Comparison of ENCODE assay signal across 8 mouse cellular contexts in the genomic region with DNA sequence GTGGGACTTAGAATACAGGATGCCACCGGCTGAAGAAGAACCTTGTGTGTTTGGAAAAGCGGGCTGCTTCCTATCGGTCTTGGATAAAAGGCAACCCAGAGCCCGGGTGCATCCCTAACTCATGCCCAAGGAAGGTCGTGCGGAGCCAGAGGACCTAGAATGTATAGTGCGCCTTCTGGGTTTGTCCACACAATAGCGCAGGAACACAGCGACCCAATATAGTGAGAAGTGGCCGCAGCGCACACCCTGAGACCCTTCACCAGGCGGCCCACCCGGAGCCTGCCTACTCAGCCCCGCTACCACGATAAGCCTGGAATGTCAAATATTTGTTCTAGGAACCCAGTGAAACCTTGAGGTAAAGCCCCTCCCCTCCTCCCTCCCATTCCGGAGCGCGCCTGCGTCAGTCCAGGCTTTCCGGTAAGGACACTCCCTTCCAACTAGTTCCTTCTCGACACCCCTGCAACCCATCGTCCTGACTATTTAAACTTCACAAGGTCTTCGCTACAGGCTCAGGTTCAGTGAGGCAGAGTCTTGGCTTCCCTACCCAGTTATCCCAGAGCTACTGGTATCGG. TPM values are rescaled to one million over a fixed set of nuclear protein-coding genes. Genes with fewer than 3 reads are reported as not detected.
DNase-seq lines count a peak whose midpoint lies in the region; ATAC-seq and TF ChIP-seq lines count a peak whose summit lies in the region.

No protein-coding gene starts in this region.

- ATAC-seq in intestine, postnatal 0 days = no peak
- no peak for ATAC-seq in neural tube, embryonic 14.5 days (ENCODE audit: low read depth)
- ATAC-seq in activated CD4-positive, CD25-positive, alpha-beta regulatory T cell, adult 4 months = no peak

- no peaks in the 10 kb centered on the region for H3K9me3 ChIP-seq in intestine, postnatal 0 days (ENCODE audit: control insufficient read depth)
- no peaks in the 10 kb centered on the region for H3K9me3 ChIP-seq in neural tube, embryonic 14.5 days (ENCODE audit: control insufficient read depth, low read length)

- H3K4me1 ChIP-seq in intestine, postnatal 0 days (replicated peaks; ENCODE audit: control insufficient read depth, insufficient read depth, low read length) = 0 out of 2 replicates have a peak, but pooled peaks cover 3% of the 10 kb centered on the region
- H3K4me1 ChIP-seq in lung, adult 2 months (ENCODE audit: control insufficient read depth, insufficient read depth, low read length) = peaks cover 10% of the 10 kb centered on the region; the same call in 1 of the 2 replicates
- peaks cover 13% of the 10 kb centered on the region; the same call in 1 of the 2 replicates for H3K4me1 ChIP-seq in neural tube, embryonic 14.5 days (ENCODE audit: control insufficient read depth, insufficient read depth, low read length)

- peak overlapping the region; percentile 82 for H3K4me2 ChIP-seq in intestine, postnatal 0 days (replicated peaks; ENCODE audit: low read depth)
- peak overlapping the region; percentile 65 for H3K4me2 ChIP-seq in neural tube, embryonic 14.5 days (ENCODE audit: low read depth, low read length)

- peak overlapping the region; percentile 54 for H3K4me3 ChIP-seq in intestine, postnatal 0 days (ENCODE audit: low read depth, low read length)
- H3K4me3 ChIP-seq in lung, adult 2 months (replicated peaks; ENCODE audit: extremely low read depth, low read depth, low read length) = peak overlapping the region; percentile 75
- peak overlapping the region; percentile 34 for H3K4me3 ChIP-seq in neural tube, embryonic 14.5 days (ENCODE audit: low read depth, low read length)

- TF ChIP-seq POLR2A in lung, adult 2 months (IDR thresholded peaks at IDR 0.05; ENCODE audit: borderline replicate concordance, extremely low read depth, low read depth, low read length) = peak; percentile 64; the same call in 1 of the 2 replicates

- TF ChIP-seq CTCF in intestine, postnatal 0 days (IDR thresholded peaks at IDR 0.05; ENCODE audit: low read depth) = no peak
- no peak for TF ChIP-seq CTCF in lung, adult 2 months (IDR thresholded peaks at IDR 0.05; ENCODE audit: insufficient read depth, low read length)

- H3K9ac ChIP-seq in intestine, postnatal 0 days (ENCODE audit: low read depth, low read length) = peak overlapping the region; percentile 45; the same call in 1 of the 2 replicates
- peak overlapping the region; percentile 35; the same call in 1 of the 2 replicates for H3K9ac ChIP-seq in neural tube, embryonic 14.5 days (replicated peaks; ENCODE audit: low read depth, low read length)

- H3K27me3 ChIP-seq in intestine, postnatal 0 days (replicated peaks; ENCODE audit: control insufficient read depth, insufficient read depth, low read length) = 0 out of 2 replicates have a peak, but pooled peaks cover 3% of the 10 kb centered on the region
- H3K27me3 ChIP-seq in neural tube, embryonic 14.5 days (ENCODE audit: control insufficient read depth, insufficient read depth, low read length) = peaks cover 52% of the 10 kb centered on the region

- WGBS in intestine, postnatal 0 days = under 1% methylated on average over 24 of the region's 24 CpGs
- under 1% methylated on average over 24 of the region's 24 CpGs for WGBS in lung, adult 2 months
- WGBS in neural tube, embryonic 14.5 days = under 1% methylated on average over 24 of the region's 24 CpGs

- peak overlapping the region; percentile 51; the same call in 1 of the 2 replicates for H3K27ac ChIP-seq in intestine, postnatal 0 days (ENCODE audit: low read depth, low read length)
- H3K27ac ChIP-seq in neural tube, embryonic 14.5 days (ENCODE audit: low read depth, low read length) = no peak overlapping the region

- peaks cover 8% of the 10 kb centered on the region for H3K36me3 ChIP-seq in intestine, postnatal 0 days (ENCODE audit: control insufficient read depth, insufficient read depth)
- H3K36me3 ChIP-seq in neural tube, embryonic 14.5 days (ENCODE audit: control insufficient read depth, insufficient read depth, low read length) = no peaks in the 10 kb centered on the region

- peak; percentile 80 for DNase-seq in ovary, postnatal 36 days (ENCODE audit: low spot score)
- no peak for DNase-seq in ovary, postnatal 10 days (ENCODE audit: low spot score)
- peak; percentile 84 for DNase-seq in adrenal gland, postnatal 14 days
- DNase-seq in heart, adult 11 months = peak; percentile 98
- DNase-seq in lung, adult 2 months = peak; percentile 85

RNA-seq across cellular contexts. Expression of gene Esrp2, which starts 1.2 kb away (rescaled TPM):
- 5.3 and 8.8 TPM in 2 replicates for total RNA-seq in adrenal gland, postnatal 14 days (2021)
- polyA plus RNA-seq in intestine, postnatal 0 days (2015; fragmentation: Nextera tagmentation; extraction: Ambion mirVana) = 9.2 and 11.0 TPM in 2 replicates
- polyA plus RNA-seq in lung, adult 2 months (2012; rRNA removed) = 40.1 and 47.0 TPM in 2 replicates
- not detected in 2 replicates for polyA plus RNA-seq in neural tube, embryonic 14.5 days (2014; fragmentation: Nextera tagmentation; extraction: Ambion mirVana)
- under 1 TPM in 1 of 2 experiments, not detected in 1; 0.20 TPM for polyA plus RNA-seq in activated CD4-positive, CD25-positive, alpha-beta regulatory T cell, adult 4 months (2017; shearing (Covaris generic))

RNA-seq across cellular contexts. Expression of gene Pla2g15, which starts 12.2 kb away (rescaled TPM):
- total RNA-seq in adrenal gland, postnatal 14 days (2021) = 13.5 and 18.6 TPM in 2 replicates
- 7.4 and 7.9 TPM in 2 replicates for polyA plus RNA-seq in intestine, postnatal 0 days (2015; fragmentation: Nextera tagmentation; extraction: Ambion mirVana)
- 24.8 and 28.3 TPM in 2 replicates for polyA plus RNA-seq in lung, adult 2 months (2012; rRNA removed)
- polyA plus RNA-seq in neural tube, embryonic 14.5 days (2014; fragmentation: Nextera tagmentation; extraction: Ambion mirVana) = 5.1 and 14.6 TPM in 2 replicates
- 1 to 10 TPM; 1.9 to 4.0 TPM for polyA plus RNA-seq in activated CD4-positive, CD25-positive, alpha-beta regulatory T cell, adult 4 months (2017; shearing (Covaris generic))

RNA-seq across cellular contexts. Expression of gene Slc7a6, which starts 30.7 kb away (rescaled TPM):
- 30.3 and 38.3 TPM in 2 replicates for total RNA-seq in adrenal gland, postnatal 14 days (2021)
- polyA plus RNA-seq in intestine, postnatal 0 days (2015; fragmentation: Nextera tagmentation; extraction: Ambion mirVana) = 18.0 and 18.4 TPM in 2 replicates
- 16.5 and 17.3 TPM in 2 replicates for polyA plus RNA-seq in lung, adult 2 months (2012; rRNA removed)
- polyA plus RNA-seq in neural tube, embryonic 14.5 days (2014; fragmentation: Nextera tagmentation; extraction: Ambion mirVana) = 65.3 and 74.7 TPM in 2 replicates
- 10 to 100 TPM; 26.2 to 33.6 TPM for polyA plus RNA-seq in activated CD4-positive, CD25-positive, alpha-beta regulatory T cell, adult 4 months (2017; shearing (Covaris generic))
